Mouse (Mus musculus) limb, embryonic 10.5 days (tissue): ENCODE measurements around the gene Tenm4. TPM values are rescaled to one million over a fixed set of nuclear protein-coding genes. Genes with fewer than 3 reads are reported as not detected.

Experiments
- DNase-seq: peaks from one replicate; pipeline ENCODE4 v3.0.0-alpha.2; 2017; ENCODE audit warnings: low spot score
- H3K27ac ChIP-seq: fragments of 300-500 bp; sonication (generic); 2 replicates; pipeline ENCODE4 v1.5.1; 2016; ENCODE audit warnings: mild to moderate bottlenecking
- H3K27me3 ChIP-seq: fragments of 300-500 bp; sonication (generic); 2 replicates; pipeline ENCODE4 v1.6.1; 2016; ENCODE audit warnings: low read depth, mild to moderate bottlenecking; ENCODE audit not compliant: poor library complexity, severe bottlenecking
- H3K36me3 ChIP-seq: fragments of 300-500 bp; sonication (generic); 2 replicates; pipeline ENCODE4 v1.6.1; 2016; ENCODE audit warnings: mild to moderate bottlenecking, moderate library complexity
- H3K4me1 ChIP-seq: fragments of 300-500 bp; sonication (generic); 2 replicates; pipeline ENCODE4 v1.6.1; 2016
- H3K4me3 ChIP-seq: fragments of 300-500 bp; sonication (generic); 2 replicates; pipeline ENCODE4 v1.5.1; 2016; ENCODE audit warnings: mild to moderate bottlenecking, moderate library complexity
- H3K9me3 ChIP-seq: fragments of 300-500 bp; sonication (generic); replicated peaks from 2 replicates; pipeline ENCODE4 v1.6.1; 2016; ENCODE audit warnings: mild to moderate bottlenecking
- WGBS: fragments of 180-500 bp; shearing (Covaris S2); methylation state at CpG from one replicate; pipeline ENCODE4 v1.1.7; 2016; 5-methylcytosine and 5-hydroxymethylcytosine counted together
- polyA plus RNA-seq: library from polyadenylated mRNA; unstranded; fragments of >200 nt; fragmentation: Nextera tagmentation; extraction: Ambion mirVana; gene quantifications from 2 replicates; pipeline ENCODE4 v1.2.1, GENCODE M21; 2016

Tenm4 gene
- polyA plus RNA-seq, 1 experiment from 2014 or later, result 32.1 TPM

GRCm38 (mm10) chr7:96230006-96230719 is 59.1 kb downstream of the Tenm4 start:
- peak overlapping the region; percentile 1; the same call in 1 of the 2 replicates for H3K27ac ChIP-seq

GRCm38 (mm10) chr7:96230720-96231241 is 59.7 kb downstream of the Tenm4 start:
- Histone ChIP-seq H3K4me3 (no peak overlapping the region), H3K9me3 (no peaks in the 10 kb centered on the region), H3K27ac (peak overlapping the region; percentile 1; the same call in 1 of the 2 replicates), H3K27me3 (no peaks in the 10 kb centered on the region), H3K36me3 (no peaks in the 10 kb centered on the region), H3K4me1 (peaks cover 16% of the 10 kb centered on the region)
- DNase-seq, result no peak
- 51% methylated on average over 9 of the region's 9 CpGs for WGBS

More at GRCm38 (mm10) chr7:96230006-96230719, 59.1 kb downstream of the Tenm4 start:
- WGBS, result 68% methylated on average over 8 of the region's 8 CpGs
- Histone ChIP-seq H3K36me3 (no peaks in the 10 kb centered on the region), H3K4me3 (no peak overlapping the region), H3K4me1 (peaks cover 16% of the 10 kb centered on the region), H3K9me3 (no peaks in the 10 kb centered on the region), H3K27me3 (no peaks in the 10 kb centered on the region)
- DNase-seq, result no peak

- DNase-seq, result no peak
- no peaks in the 10 kb centered on the region for H3K9me3 ChIP-seq
- no peak overlapping the region for H3K4me3 ChIP-seq
- 92% methylated on average over 6 of the region's 6 CpGs for WGBS
- H3K27ac ChIP-seq, result no peak overlapping the region
- H3K36me3 ChIP-seq, result no peaks in the 10 kb centered on the region
- H3K4me1 ChIP-seq, result peaks cover 4% of the 10 kb centered on the region
- H3K27me3 ChIP-seq, result no peaks in the 10 kb centered on the region
Observed at GRCm38 (mm10) chr7:96235847-96236246, 64.8 kb downstream of the Tenm4 start.

GRCm38 (mm10) chr7:96240661-96241060 is 69.6 kb downstream of the Tenm4 start:
- no peak overlapping the region for H3K4me3 ChIP-seq
- H3K9me3 ChIP-seq, result no peaks in the 10 kb centered on the region
- peaks cover 8% of the 10 kb centered on the region; the same call in 1 of the 2 replicates for H3K4me1 ChIP-seq
- H3K36me3 ChIP-seq, result 0 out of 2 replicates have a peak, but pooled peaks cover 6% of the 10 kb centered on the region
- H3K27ac ChIP-seq, result no peak overlapping the region
- DNase-seq, result no peak
- no peaks in the 10 kb centered on the region for H3K27me3 ChIP-seq
- WGBS, result 72% methylated on average over 2 of the region's 2 CpGs

- H3K9me3 ChIP-seq, result no peaks in the 10 kb centered on the region
- 79% methylated on average over 4 of the region's 4 CpGs for WGBS
Observed at GRCm38 (mm10) chr7:96242328-96243185, 71.5 kb downstream of the Tenm4 start.

GRCm38 (mm10) chr7:96244796-96245195 is 73.8 kb downstream of the Tenm4 start:
- DNase-seq, result no peak
- Histone ChIP-seq H3K36me3 (peaks cover 12% of the 10 kb centered on the region), H3K4me3 (no peak overlapping the region), H3K9me3 (no peaks in the 10 kb centered on the region), H3K4me1 (peaks cover 8% of the 10 kb centered on the region; the same call in 1 of the 2 replicates), H3K27me3 (no peaks in the 10 kb centered on the region), H3K27ac (no peak overlapping the region)
- WGBS, result 78% methylated on average over 1 of the region's 1 CpGs

More at GRCm38 (mm10) chr7:96242328-96243185, 71.5 kb downstream of the Tenm4 start:
- Histone ChIP-seq H3K27ac (no peak overlapping the region), H3K36me3 (0 out of 2 replicates have a peak, but pooled peaks cover 6% of the 10 kb centered on the region), H3K27me3 (no peaks in the 10 kb centered on the region), H3K4me1 (peaks cover 8% of the 10 kb centered on the region; the same call in 1 of the 2 replicates), H3K4me3 (no peak overlapping the region)
- no peak for DNase-seq

GRCm38 (mm10) chr7:96259630-96260029 is 88.6 kb downstream of the Tenm4 start:
- no peak overlapping the region for H3K4me3 ChIP-seq
- no peak for DNase-seq
- no peaks in the 10 kb centered on the region for H3K27me3 ChIP-seq
- H3K9me3 ChIP-seq, result no peaks in the 10 kb centered on the region
- no peaks in the 10 kb centered on the region for H3K36me3 ChIP-seq
- no peak overlapping the region for H3K27ac ChIP-seq
- H3K4me1 ChIP-seq, result no peaks in the 10 kb centered on the region
- WGBS, result 91% methylated on average over 6 of the region's 6 CpGs

GRCm38 (mm10) chr7:96262182-96262581 is 91.1 kb downstream of the Tenm4 start:
- Histone ChIP-seq H3K27me3 (no peaks in the 10 kb centered on the region), H3K4me3 (no peak overlapping the region)
- DNase-seq, result no peak

GRCm38 (mm10) chr7:96265941-96266340 is 94.9 kb downstream of the Tenm4 start:
- WGBS, result 100% methylated on average over 1 of the region's 1 CpGs
- Histone ChIP-seq H3K9me3 (no peaks in the 10 kb centered on the region), H3K36me3 (no peaks in the 10 kb centered on the region), H3K27me3 (no peaks in the 10 kb centered on the region), H3K4me1 (peaks cover 4% of the 10 kb centered on the region; the same call in 1 of the 2 replicates), H3K4me3 (no peak overlapping the region), H3K27ac (no peak overlapping the region)
- DNase-seq, result no peak

More at GRCm38 (mm10) chr7:96262182-96262581, 91.1 kb downstream of the Tenm4 start:
- no peaks in the 10 kb centered on the region for H3K36me3 ChIP-seq
- H3K9me3 ChIP-seq, result no peaks in the 10 kb centered on the region
- no peak overlapping the region for H3K27ac ChIP-seq
- H3K4me1 ChIP-seq, result peaks cover 2% of the 10 kb centered on the region; the same call in 1 of the 2 replicates

GRCm38 (mm10) chr7:96267266-96267665 is 96.2 kb downstream of the Tenm4 start:
- H3K4me3 ChIP-seq, result no peak overlapping the region
- no peak overlapping the region for H3K27ac ChIP-seq
- no peaks in the 10 kb centered on the region for H3K9me3 ChIP-seq
- DNase-seq, result no peak
- H3K36me3 ChIP-seq, result no peaks in the 10 kb centered on the region
- peaks cover 4% of the 10 kb centered on the region; the same call in 1 of the 2 replicates for H3K4me1 ChIP-seq
- 43% methylated on average over 6 of the region's 6 CpGs for WGBS
- H3K27me3 ChIP-seq, result no peaks in the 10 kb centered on the region

- H3K27ac ChIP-seq, result no peak overlapping the region
- 85% methylated on average over 4 of the region's 4 CpGs for WGBS
- H3K36me3 ChIP-seq, result 0 out of 2 replicates have a peak, but pooled peaks cover 3% of the 10 kb centered on the region
- H3K27me3 ChIP-seq, result no peaks in the 10 kb centered on the region
- DNase-seq, result no peak
- H3K4me1 ChIP-seq, result peaks cover 4% of the 10 kb centered on the region; the same call in 1 of the 2 replicates
- no peaks in the 10 kb centered on the region for H3K9me3 ChIP-seq
- H3K4me3 ChIP-seq, result no peak overlapping the region
Observed at GRCm38 (mm10) chr7:96270684-96271083, 99.6 kb downstream of the Tenm4 start.

GRCm38 (mm10) chr7:96272068-96272467 is 101.0 kb downstream of the Tenm4 start:
- Histone ChIP-seq H3K9me3 (no peaks in the 10 kb centered on the region), H3K4me1 (peaks cover 8% of the 10 kb centered on the region), H3K27ac (no peak overlapping the region), H3K27me3 (no peaks in the 10 kb centered on the region), H3K4me3 (no peak overlapping the region), H3K36me3 (0 out of 2 replicates have a peak, but pooled peaks cover 3% of the 10 kb centered on the region)
- WGBS, result 69% methylated on average over 3 of the region's 3 CpGs
- DNase-seq, result no peak
